Mouse (Mus musculus): ENCODE data around the gene Timm13.

DNA sequence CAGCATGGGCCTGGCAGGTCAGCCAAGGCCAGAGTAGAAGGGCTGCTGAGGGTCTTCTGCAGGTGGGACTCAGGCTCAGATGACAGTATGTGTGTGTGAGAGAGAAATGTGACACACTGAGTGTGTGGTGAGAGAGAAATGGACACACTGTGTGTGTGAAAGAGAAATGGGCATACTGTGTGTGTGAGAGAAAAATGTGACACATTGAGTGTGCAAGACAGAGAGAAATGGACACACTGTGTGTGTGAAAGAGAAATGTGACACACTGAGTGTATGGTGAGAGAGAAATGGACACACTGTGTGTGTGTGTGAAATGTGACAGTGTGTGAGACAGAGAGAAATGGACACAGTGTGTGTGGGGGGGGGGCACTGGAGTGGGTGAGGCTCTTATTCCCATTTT, 11.1 kb upstream of the Timm13 start:
- TF ChIP-seq POLR2A (IDR thresholded peaks at IDR 0.05; ENCODE audit: low read depth, low read length), result no peak
- no peak for TF ChIP-seq CTCF (conservative IDR thresholded peaks at IDR 0.05; ENCODE audit: insufficient read depth, insufficient read length, low read depth, low read length)

All from kidney, adult 2 months (tissue).